Mouse (Mus musculus) R1 (cell line): ENCODE data around the gene 4930512M02Rik.
A peak's percentile ranks its signal among the peaks of the same experiment; 100 is the strongest.

Experiments
- DNase-seq: peaks from one replicate; pipeline ENCODE4 v3.0.0-alpha.2; 2018; ENCODE audit warnings: low read depth, low spot score

Gene 4930512M02Rik

DNA sequence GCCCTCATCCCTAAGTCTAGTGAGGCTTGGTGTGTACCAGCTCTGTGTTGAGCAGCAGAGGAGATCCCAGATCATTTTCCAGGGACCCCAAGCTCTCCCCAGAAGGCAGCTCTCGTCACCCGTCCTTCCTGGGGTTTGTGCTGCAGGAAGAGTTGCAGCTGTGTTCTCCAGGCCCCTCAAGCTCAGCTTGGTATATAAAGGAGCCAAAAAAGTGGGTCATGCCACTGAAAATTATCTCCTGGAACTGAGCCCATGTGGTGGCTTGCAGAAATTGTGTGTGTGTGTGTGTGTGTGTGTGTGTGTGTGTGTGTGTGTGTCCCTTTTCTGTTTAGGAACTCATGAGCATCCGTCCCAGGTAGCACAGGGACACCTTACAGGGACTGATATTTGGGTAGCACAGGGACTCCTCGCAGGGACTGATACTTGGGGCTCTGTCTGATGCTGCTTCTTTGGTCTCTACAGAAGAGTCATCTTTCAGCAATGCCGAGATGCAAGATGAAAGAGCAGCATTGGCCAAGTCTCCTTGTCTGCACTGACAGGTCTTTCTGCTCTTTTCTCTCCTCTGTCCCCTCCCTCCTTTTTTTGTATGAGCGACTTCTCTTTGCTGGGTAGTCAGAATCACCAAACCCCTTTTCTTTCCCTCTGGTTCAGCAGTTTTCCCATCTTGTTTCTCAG is 62.4 kb downstream of the 4930512M02Rik start:
- DNase-seq: no peak

DNA sequence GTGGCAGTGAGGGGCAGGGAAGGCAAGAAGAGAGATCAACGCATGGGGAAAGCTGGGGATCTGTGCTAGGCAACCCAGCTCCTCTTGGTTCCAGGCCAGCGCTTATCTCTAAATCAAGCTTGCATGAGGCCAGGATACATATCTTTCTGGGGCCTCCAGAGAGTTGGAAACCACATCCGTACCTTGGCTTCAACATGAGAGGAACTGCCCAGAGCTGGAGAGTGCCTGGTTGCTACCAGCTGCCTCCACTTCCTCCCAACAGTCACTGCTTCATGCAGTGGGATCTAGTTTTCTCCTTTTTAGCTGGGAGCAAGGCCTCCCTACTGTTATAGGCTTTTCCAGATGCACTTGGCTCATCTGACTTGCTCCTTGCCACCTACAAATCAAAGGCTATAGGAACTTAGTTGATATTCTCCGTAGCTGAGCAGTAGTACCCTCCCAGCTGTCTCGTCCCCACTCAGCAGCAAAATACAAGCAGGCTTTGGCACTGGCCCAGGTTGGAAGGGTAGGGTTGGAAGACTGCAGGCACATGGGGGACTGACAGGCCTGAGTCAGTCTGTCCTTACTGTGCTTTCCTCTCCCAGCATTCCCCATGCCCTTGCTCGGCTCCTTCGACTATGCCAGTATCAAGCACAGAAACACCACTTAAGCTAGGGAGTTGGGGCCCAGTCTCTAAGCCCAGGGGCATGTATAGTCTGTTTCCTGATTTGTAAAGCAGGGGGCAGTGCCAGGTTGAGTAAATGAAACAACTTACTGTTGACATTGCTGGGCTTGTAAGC is 63.2 kb downstream of the 4930512M02Rik start:
- DNase-seq: no peak

DNA sequence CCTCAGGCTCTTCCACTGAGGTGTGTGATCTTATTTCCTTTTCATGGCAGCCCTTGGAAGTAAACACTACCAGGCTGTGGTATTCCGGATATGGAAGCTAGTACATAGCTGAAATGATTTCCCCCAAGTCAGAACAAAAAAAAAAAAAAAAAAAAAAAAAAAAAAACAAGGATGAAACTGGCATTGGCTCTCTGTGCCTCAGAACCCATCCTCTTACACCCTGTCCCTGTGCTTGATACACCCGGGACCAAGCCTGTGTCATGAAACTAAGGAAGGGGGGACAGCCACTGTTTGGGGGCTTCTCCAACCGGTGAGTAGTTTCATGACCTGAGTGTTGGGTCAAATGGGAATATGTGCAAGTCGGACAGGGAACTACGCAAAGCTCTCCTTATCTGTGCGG is 66.5 kb downstream of the 4930512M02Rik start:
- no peak for DNase-seq

- no peak for DNase-seq
These were observed 68.4 kb downstream of the 4930512M02Rik start for GRCm38 (mm10) chr11:11559099-11559686.

DNA sequence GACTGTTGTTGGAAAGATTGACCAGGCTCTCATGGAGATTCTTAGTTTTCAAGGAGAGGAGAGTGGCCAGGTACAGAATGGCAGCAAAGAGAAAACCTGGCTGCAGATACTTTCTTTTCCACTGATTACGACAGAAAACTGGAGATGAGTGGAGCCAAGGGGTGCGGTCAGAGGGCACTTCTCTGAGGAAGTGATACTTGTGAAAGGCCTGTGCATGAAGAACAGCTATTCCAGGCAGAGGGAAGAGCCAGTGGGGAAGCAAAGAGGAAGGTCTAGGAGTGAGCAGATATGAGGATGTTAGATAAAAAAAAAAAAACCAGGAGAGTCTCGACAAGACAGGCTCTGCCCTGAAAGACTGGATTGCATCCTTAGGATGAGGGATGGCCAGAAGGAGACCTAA is 69.0 kb downstream of the 4930512M02Rik start:
- no peak for DNase-seq

- DNase-seq: peak; percentile 55
These were observed 70.3 kb downstream of the 4930512M02Rik start for GRCm38 (mm10) chr11:11557173-11557967.

- DNase-seq: no peak
These were observed 71.4 kb downstream of the 4930512M02Rik start for GRCm38 (mm10) chr11:11556186-11556585.

- no peak for DNase-seq
These were observed 72.1 kb downstream of the 4930512M02Rik start for GRCm38 (mm10) chr11:11555563-11555962.

- no peak for DNase-seq
These were observed 79.9 kb downstream of the 4930512M02Rik start for GRCm38 (mm10) chr11:11547597-11548240.

DNA sequence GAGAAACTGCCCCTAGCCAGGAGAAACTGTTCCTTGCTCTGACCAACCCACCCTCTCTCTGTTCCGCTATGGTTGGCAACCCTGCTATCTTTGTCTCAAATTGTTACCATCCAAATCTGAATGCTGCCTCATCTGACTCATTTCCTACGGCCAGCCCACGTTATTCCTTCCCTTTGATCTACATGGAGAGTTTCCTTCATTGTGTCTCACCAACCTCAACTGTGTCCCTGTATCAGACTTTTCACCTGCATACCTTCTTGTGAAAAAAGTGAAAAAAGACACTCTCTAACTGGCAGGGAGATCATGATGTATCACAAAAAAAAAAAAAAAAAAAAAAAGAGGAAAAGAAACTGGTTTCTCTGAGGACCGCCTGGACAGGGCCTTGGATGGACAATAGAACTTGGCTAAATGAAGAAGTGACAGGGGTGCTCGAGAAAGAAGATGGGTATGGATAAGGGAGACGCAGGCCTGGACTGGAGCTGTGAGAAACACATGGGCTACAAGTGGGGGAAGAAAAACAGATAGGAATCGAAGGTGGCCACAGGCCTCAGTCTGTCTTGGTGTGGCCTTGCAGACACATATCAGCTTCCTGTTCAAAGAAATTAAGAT is 80.6 kb downstream of the 4930512M02Rik start:
- DNase-seq: no peak

- no peak for DNase-seq
These were observed 81.7 kb downstream of the 4930512M02Rik start for GRCm38 (mm10) chr11:11545948-11546347.
